Mouse (Mus musculus): ENCODE data around the gene Ndufb10. TPM values are rescaled to one million over a fixed set of nuclear protein-coding genes. Genes with fewer than 3 reads are reported as not detected.
A peak's percentile ranks its signal among the peaks of the same experiment; 100 is the strongest.

The Ndufb10 gene
- 178 and 192 TPM in 2 replicates for polyA plus RNA-seq (2012; rRNA removed)
- 235 and 237 TPM in 2 replicates for polyA plus RNA-seq (2014; fragmentation: Nextera tagmentation; extraction: Ambion mirVana)

DNA sequence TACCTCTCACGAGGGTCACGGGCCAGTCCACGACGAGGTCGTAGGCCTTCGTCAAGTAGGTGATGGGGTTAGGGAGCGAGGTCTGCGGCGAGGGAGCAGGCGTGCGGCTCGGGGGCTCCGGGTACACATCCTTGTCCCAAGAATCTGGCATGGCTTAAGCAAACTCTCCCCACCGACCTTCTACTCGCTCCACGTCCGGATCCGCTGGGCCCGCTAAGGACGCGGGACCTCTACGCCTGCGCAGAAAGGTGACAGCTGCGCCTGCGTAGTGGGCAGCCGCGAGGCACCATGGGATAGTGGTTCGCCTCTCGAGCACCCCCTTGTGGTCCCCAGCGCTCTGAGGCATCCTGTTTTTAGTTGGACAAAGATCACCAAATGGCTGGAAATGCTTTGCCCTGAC is at the start of gene Ndufb10:
Gene Ndufb10 (minus strand): TSS at position 295 of the 400 bp plus-strand sequence.
- Histone ChIP-seq H3K9ac (ENCODE audit: low read depth, low read length, severe bottlenecking) (peak within 1 kb of the TSS; percentile 85), H3K27ac (replicated peaks; ENCODE audit: low read depth, low read length) (peak within 1 kb of the TSS; percentile 61), H3K27me3 (ENCODE audit: control insufficient read depth, insufficient read depth, low read length) (no peaks in the 10 kb centered on the region), H3K4me3 (replicated peaks; ENCODE audit: low read length) (peak within 1 kb of the TSS; percentile 81), H3K36me3 (ENCODE audit: control insufficient read depth, insufficient read depth, low read length) (peaks cover 17% of the 10 kb centered on the region), H3K4me2 (replicated peaks; ENCODE audit: low read depth, low read length, severe bottlenecking) (peak within 1 kb of the TSS; percentile 79), H3K4me1 (ENCODE audit: control insufficient read depth, insufficient read depth, low read length) (peaks cover 17% of the 10 kb centered on the region), H3K9me3 (ENCODE audit: control insufficient read depth, low read length) (no peaks in the 10 kb centered on the region)
- ATAC-seq (ENCODE audit: low FRiP score, low read depth) (peak; percentile 56), DNase-seq (ENCODE audit: low spot score) (peak; percentile 97)
- WGBS: 0% methylated on average over 28 of the region's 30 CpGs
- peak; percentile 62; the same call in 1 of the 2 replicates for TF ChIP-seq POLR2A (IDR thresholded peaks at IDR 0.05; ENCODE audit: borderline replicate concordance, extremely low read depth, insufficient read depth, insufficient read length)

DNA sequence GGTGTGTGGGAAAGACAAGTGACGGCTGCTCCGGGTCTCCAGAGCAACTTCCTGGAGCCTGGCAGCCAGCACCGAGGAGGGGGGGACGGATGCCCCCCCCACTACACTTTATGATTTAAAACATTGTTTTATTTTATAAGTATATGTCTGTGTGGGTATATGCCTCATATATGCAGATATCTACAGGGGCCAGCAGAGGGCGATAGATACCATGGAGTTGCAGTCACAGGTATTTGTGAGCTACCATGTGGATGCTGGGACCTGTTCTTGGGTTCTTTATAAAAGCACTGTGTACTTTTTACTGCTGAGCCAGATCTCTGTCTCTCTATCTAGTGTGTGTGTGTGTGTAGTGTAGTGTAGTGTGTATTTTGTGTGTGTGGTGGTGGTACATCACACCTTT is 49.0 kb upstream of the Ndufb10 start:
- H3K4me2 ChIP-seq (replicated peaks; ENCODE audit: low read depth, low read length, severe bottlenecking): no peak overlapping the region
- WGBS: 80% methylated on average over 5 of the region's 5 CpGs
- no peak overlapping the region for H3K4me3 ChIP-seq (replicated peaks; ENCODE audit: low read length)
- ATAC-seq (ENCODE audit: low FRiP score, low read depth): no peak
- H3K36me3 ChIP-seq (ENCODE audit: control insufficient read depth, insufficient read depth, low read length): no peaks in the 10 kb centered on the region
- DNase-seq (ENCODE audit: low spot score): no peak
- H3K4me1 ChIP-seq (ENCODE audit: control insufficient read depth, insufficient read depth, low read length): 0 out of 2 replicates have a peak, but pooled peaks cover 4% of the 10 kb centered on the region
- no peak overlapping the region for H3K9ac ChIP-seq (ENCODE audit: low read depth, low read length, severe bottlenecking)
- no peak overlapping the region for H3K27ac ChIP-seq (replicated peaks; ENCODE audit: low read depth, low read length)
- no peaks in the 10 kb centered on the region for H3K27me3 ChIP-seq (ENCODE audit: control insufficient read depth, insufficient read depth, low read length)
- no peak for TF ChIP-seq POLR2A (IDR thresholded peaks at IDR 0.05; ENCODE audit: borderline replicate concordance, extremely low read depth, insufficient read depth, insufficient read length)
- H3K9me3 ChIP-seq (ENCODE audit: control insufficient read depth, low read length): no peaks in the 10 kb centered on the region

DNA sequence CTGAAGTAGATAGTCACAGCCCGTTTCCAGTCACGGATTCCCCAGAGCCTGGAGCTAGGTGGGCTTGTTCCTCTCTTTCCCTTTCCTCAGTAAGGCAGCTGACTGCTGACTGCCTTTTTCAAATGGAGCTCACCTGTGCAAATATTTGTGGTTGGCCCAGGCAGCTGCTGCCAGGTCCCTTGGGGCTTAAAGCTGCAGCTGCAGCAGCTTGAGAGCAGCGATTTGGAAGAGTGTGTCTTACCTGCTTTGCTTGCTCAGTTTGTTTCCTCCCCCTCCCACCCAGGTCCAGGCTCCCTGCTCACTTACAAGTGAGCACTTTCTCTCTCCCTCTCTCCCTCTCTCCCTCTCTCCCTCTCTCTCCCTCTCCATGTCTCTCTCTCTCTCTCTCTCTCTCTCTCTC is 44.9 kb upstream of the Ndufb10 start:
- DNase-seq (ENCODE audit: low spot score): no peak

GRCm38 (mm10) chr17:24766266-24766875 is 42.1 kb upstream of the Ndufb10 start:
- Histone ChIP-seq H3K4me1 (ENCODE audit: control insufficient read depth, insufficient read depth, low read length) (peaks cover 12% of the 10 kb centered on the region; the same call in 1 of the 2 replicates), H3K4me2 (replicated peaks; ENCODE audit: low read depth, low read length, severe bottlenecking) (no peak overlapping the region), H3K9ac (ENCODE audit: low read depth, low read length, severe bottlenecking) (no peak overlapping the region), H3K9me3 (ENCODE audit: control insufficient read depth, low read length) (no peaks in the 10 kb centered on the region), H3K27me3 (ENCODE audit: control insufficient read depth, insufficient read depth, low read length) (no peaks in the 10 kb centered on the region), H3K27ac (replicated peaks; ENCODE audit: low read depth, low read length) (no peak overlapping the region), H3K36me3 (ENCODE audit: control insufficient read depth, insufficient read depth, low read length) (no peaks in the 10 kb centered on the region), H3K4me3 (replicated peaks; ENCODE audit: low read length) (no peak overlapping the region)
- ATAC-seq (ENCODE audit: low FRiP score, low read depth) (no peak), DNase-seq (ENCODE audit: low spot score) (no peak)
- WGBS: 33% methylated on average over 12 of the region's 12 CpGs
- TF ChIP-seq POLR2A (IDR thresholded peaks at IDR 0.05; ENCODE audit: borderline replicate concordance, extremely low read depth, insufficient read depth, insufficient read length): no peak

More for the DNA sequence above, 44.9 kb upstream of the Ndufb10 start:
- no peak overlapping the region for H3K4me2 ChIP-seq (replicated peaks; ENCODE audit: low read depth, low read length, severe bottlenecking)
- no peak overlapping the region for H3K4me3 ChIP-seq (replicated peaks; ENCODE audit: low read length)
- WGBS: 34% methylated on average over 3 of the region's 3 CpGs
- no peaks in the 10 kb centered on the region for H3K36me3 ChIP-seq (ENCODE audit: control insufficient read depth, insufficient read depth, low read length)
- no peak for TF ChIP-seq POLR2A (IDR thresholded peaks at IDR 0.05; ENCODE audit: borderline replicate concordance, extremely low read depth, insufficient read depth, insufficient read length)
- H3K27me3 ChIP-seq (ENCODE audit: control insufficient read depth, insufficient read depth, low read length): no peaks in the 10 kb centered on the region
- no peak overlapping the region for H3K27ac ChIP-seq (replicated peaks; ENCODE audit: low read depth, low read length)
- no peaks in the 10 kb centered on the region for H3K9me3 ChIP-seq (ENCODE audit: control insufficient read depth, low read length)
- peaks cover 4% of the 10 kb centered on the region; the same call in 1 of the 2 replicates for H3K4me1 ChIP-seq (ENCODE audit: control insufficient read depth, insufficient read depth, low read length)
- no peak for ATAC-seq (ENCODE audit: low FRiP score, low read depth)
- no peak overlapping the region for H3K9ac ChIP-seq (ENCODE audit: low read depth, low read length, severe bottlenecking)

DNA sequence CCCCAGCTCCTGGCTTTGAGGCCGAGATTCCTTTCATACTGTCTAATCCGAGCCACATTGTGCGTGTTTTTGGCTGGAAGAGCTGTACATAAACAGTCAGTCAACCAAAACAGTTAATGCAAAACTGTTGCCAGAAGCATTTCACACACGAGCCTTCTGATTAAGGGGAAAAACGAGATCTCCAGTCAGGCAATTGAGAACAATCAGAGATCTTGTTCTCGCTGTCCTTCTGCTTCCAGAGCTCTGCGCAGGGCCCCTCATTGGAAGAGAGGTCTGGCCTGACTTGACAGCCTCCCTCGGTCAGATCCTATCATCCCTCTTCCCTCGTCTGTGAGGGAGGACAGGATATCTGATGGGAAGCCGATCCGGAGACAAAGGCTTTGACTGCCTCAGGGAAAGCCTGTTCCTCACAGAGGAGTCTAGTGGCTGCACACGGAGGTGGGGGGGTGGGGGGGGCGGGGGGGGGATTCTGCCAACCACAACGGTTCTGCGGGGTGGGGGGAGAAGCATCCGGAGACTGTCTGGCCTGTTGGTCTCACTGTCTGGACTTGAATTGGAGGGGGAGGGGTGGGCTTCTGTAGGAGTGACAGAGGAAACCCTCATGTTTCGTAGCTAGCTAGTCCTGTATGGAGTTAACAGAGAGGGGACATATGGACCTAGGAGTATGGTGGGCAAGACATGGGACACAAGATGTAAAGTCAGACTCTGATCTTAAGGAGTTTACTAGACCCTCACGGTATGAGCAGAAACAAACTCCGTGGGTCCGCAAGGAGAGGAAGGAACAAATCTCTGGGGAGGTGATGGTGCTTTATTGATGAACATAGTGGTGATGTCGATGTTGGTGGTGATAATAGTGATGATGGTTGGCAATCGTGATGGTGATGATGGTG is 41.0 kb upstream of the Ndufb10 start:
- Histone ChIP-seq H3K4me2 (replicated peaks; ENCODE audit: low read depth, low read length, severe bottlenecking) (no peak overlapping the region), H3K27me3 (ENCODE audit: control insufficient read depth, insufficient read depth, low read length) (no peaks in the 10 kb centered on the region), H3K36me3 (ENCODE audit: control insufficient read depth, insufficient read depth, low read length) (no peaks in the 10 kb centered on the region), H3K4me3 (replicated peaks; ENCODE audit: low read length) (no peak overlapping the region), H3K9me3 (ENCODE audit: control insufficient read depth, low read length) (no peaks in the 10 kb centered on the region), H3K4me1 (ENCODE audit: control insufficient read depth, insufficient read depth, low read length) (peaks cover 12% of the 10 kb centered on the region; the same call in 1 of the 2 replicates), H3K9ac (ENCODE audit: low read depth, low read length, severe bottlenecking) (no peak overlapping the region), H3K27ac (replicated peaks; ENCODE audit: low read depth, low read length) (no peak overlapping the region)
- WGBS: 48% methylated on average over 22 of the region's 22 CpGs
- DNase-seq (ENCODE audit: low spot score): no peak
- ATAC-seq (ENCODE audit: low FRiP score, low read depth): no peak
- no peak for TF ChIP-seq POLR2A (IDR thresholded peaks at IDR 0.05; ENCODE audit: borderline replicate concordance, extremely low read depth, insufficient read depth, insufficient read length)

Data from limb, embryonic 14.5 days (tissue).